Mouse (Mus musculus) neural tube, embryonic 13.5 days (tissue): Measurements from ENCODE around the gene Csf2rb2. TPM values are rescaled to one million over a fixed set of nuclear protein-coding genes. Genes with fewer than 3 reads are reported as not detected.
"Not testable (repeated sequence)": the region's sequence is repeated elsewhere in the genome, so short reads cannot be mapped to it uniquely, and the experiment has no call there.

ENCODE experiments used
- ATAC-seq: fragments of 200-750 bp; cut with Nextera tagmentation; 2 replicates; pipeline ENCODE4 v1.8.0; 2017; ENCODE audit warnings: low read depth, mild to moderate bottlenecking, moderate TSS enrichment, moderate library complexity
- H3K27ac ChIP-seq: fragments of 300-500 bp; sonication (generic); replicated peaks from 2 replicates; pipeline ENCODE4 v1.5.1; 2015; ENCODE audit warnings: moderate library complexity, mild to moderate bottlenecking, inconsistent platforms
- H3K27me3 ChIP-seq: fragments of 300-500 bp; sonication (generic); 2 replicates; pipeline ENCODE4 v1.6.1; 2015; ENCODE audit warnings: mild to moderate bottlenecking, inconsistent platforms
- H3K36me3 ChIP-seq: fragments of 300-500 bp; sonication (generic); 2 replicates; pipeline ENCODE4 v1.6.1; 2015; ENCODE audit warnings: mild to moderate bottlenecking, inconsistent platforms
- H3K4me1 ChIP-seq: fragments of 300-500 bp; sonication (generic); replicated peaks from 2 replicates; pipeline ENCODE4 v1.6.1; 2015; ENCODE audit warnings: inconsistent platforms
- H3K4me2 ChIP-seq: fragments of 300-500 bp; sonication (generic); 2 replicates; pipeline ENCODE4 v1.6.1; 2015; ENCODE audit warnings: inconsistent platforms, mild to moderate bottlenecking, moderate library complexity
- H3K4me3 ChIP-seq: fragments of 300-500 bp; sonication (generic); 2 replicates; pipeline ENCODE4 v1.5.1; 2015; ENCODE audit warnings: mild to moderate bottlenecking, inconsistent platforms
- H3K9ac ChIP-seq: fragments of 300-500 bp; sonication (generic); 2 replicates; pipeline ENCODE4 v1.6.1; 2015; ENCODE audit warnings: moderate library complexity, mild to moderate bottlenecking, inconsistent platforms
- H3K9me3 ChIP-seq: fragments of 300-500 bp; sonication (generic); 2 replicates; pipeline ENCODE4 v1.6.1; 2016; ENCODE audit warnings: inconsistent platforms
- WGBS: fragments of 180-500 bp; shearing (Covaris S2); methylation state at CpG from one replicate; pipeline ENCODE4 v1.1.7; 2015; 5-methylcytosine and 5-hydroxymethylcytosine counted together
- polyA plus RNA-seq: library from polyadenylated mRNA; unstranded; fragments of >200 nt; fragmentation: Nextera tagmentation; extraction: Ambion mirVana; gene quantifications from 2 replicates; pipeline ENCODE4 v1.2.1, GENCODE M21; 2015

The Csf2rb2 gene
- polyA plus RNA-seq = 0.13 and 0.54 TPM in 2 replicates

- no peaks in the 10 kb centered on the region for H3K36me3 ChIP-seq
- no peak for ATAC-seq
- WGBS = 87% methylated on average over 10 of the region's 10 CpGs
These were observed at the start of gene Csf2rb2 for GRCm38 (mm10) chr15:78305341-78305933. Csf2rb2 (minus strand) TSS chr15:78305721.

GRCm38 (mm10) chr15:78354958-78355357 is 49.4 kb upstream of the Csf2rb2 start:
- H3K9me3 ChIP-seq = no peaks in the 10 kb centered on the region
- H3K4me3 ChIP-seq = no peak overlapping the region
- ATAC-seq = no peak
- no peak overlapping the region for H3K27ac ChIP-seq
- no peak overlapping the region for H3K4me2 ChIP-seq
- no peaks in the 10 kb centered on the region for H3K36me3 ChIP-seq
- 0% methylated on average over 1 of the region's 1 CpGs for WGBS
- no peaks in the 10 kb centered on the region for H3K27me3 ChIP-seq
- H3K4me1 ChIP-seq = no peaks in the 10 kb centered on the region
- no peak overlapping the region for H3K9ac ChIP-seq

More at GRCm38 (mm10) chr15:78305341-78305933, at the start of gene Csf2rb2:
- H3K27me3 ChIP-seq = no peaks in the 10 kb centered on the region
- H3K4me3 ChIP-seq = no peak within 1 kb of the TSS
- no peak within 1 kb of the TSS for H3K4me2 ChIP-seq
- H3K27ac ChIP-seq = no peak within 1 kb of the TSS
- H3K9ac ChIP-seq = no peak within 1 kb of the TSS
- H3K4me1 ChIP-seq = no peaks in the 10 kb centered on the region
- no peaks in the 10 kb centered on the region for H3K9me3 ChIP-seq

GRCm38 (mm10) chr15:78351586-78352165 is 46.2 kb upstream of the Csf2rb2 start:
- Histone ChIP-seq H3K4me3 (no peak overlapping the region), H3K27ac (no peak overlapping the region), H3K27me3 (no peaks in the 10 kb centered on the region), H3K4me1 (no peaks in the 10 kb centered on the region), H3K36me3 (no peaks in the 10 kb centered on the region), H3K9ac (no peak overlapping the region), H3K9me3 (no peaks in the 10 kb centered on the region), H3K4me2 (no peak overlapping the region)
- WGBS = 65% methylated on average over 3 of the region's 3 CpGs
- no peak for ATAC-seq

GRCm38 (mm10) chr15:78344567-78344966 is 39.0 kb upstream of the Csf2rb2 start:
- Histone ChIP-seq H3K4me1 (no peaks in the 10 kb centered on the region), H3K27ac (no peak overlapping the region), H3K9ac (no peak overlapping the region), H3K4me3 (no peak overlapping the region), H3K4me2 (no peak overlapping the region), H3K27me3 (no peaks in the 10 kb centered on the region), H3K9me3 (no peaks in the 10 kb centered on the region), H3K36me3 (no peaks in the 10 kb centered on the region)
- no peak for ATAC-seq
- WGBS = 95% methylated on average over 3 of the region's 3 CpGs

- ATAC-seq = no peak
- H3K4me2 ChIP-seq = no peak overlapping the region
- no peaks in the 10 kb centered on the region for H3K4me1 ChIP-seq
- H3K27me3 ChIP-seq = no peaks in the 10 kb centered on the region
- H3K9ac ChIP-seq = no peak overlapping the region
- H3K4me3 ChIP-seq = no peak overlapping the region
- H3K27ac ChIP-seq = no peak overlapping the region
- 26% methylated on average over 1 of the region's 1 CpGs for WGBS
- no peaks in the 10 kb centered on the region for H3K9me3 ChIP-seq
- H3K36me3 ChIP-seq = no peaks in the 10 kb centered on the region
These were observed 38.2 kb upstream of the Csf2rb2 start for GRCm38 (mm10) chr15:78343683-78344082.

DNA sequence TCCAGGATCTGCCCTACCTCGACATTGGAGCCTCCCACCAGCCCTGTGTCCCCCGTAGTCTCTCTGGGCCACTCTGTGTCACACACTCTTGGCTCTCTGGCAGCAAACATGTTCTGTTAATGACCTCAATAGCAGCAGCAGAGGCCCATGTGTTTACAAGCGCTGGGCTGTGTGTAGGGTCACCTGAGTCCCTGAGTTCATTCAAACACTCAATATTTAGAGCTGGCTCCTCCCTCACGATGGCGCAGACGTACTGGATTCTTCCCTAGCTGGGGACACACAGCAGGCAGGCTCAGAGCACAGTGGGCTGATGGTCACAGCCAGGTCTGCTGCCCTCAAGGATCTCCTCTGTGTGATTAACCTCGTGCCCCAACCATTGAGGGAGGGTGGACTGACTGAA is 35.4 kb upstream of the Csf2rb2 start:
- not testable (repeated sequence) for H3K4me2 ChIP-seq, ATAC-seq, H3K4me3 ChIP-seq, H3K4me1 ChIP-seq, H3K27me3 ChIP-seq, H3K36me3 ChIP-seq, H3K9ac ChIP-seq, H3K9me3 ChIP-seq, H3K27ac ChIP-seq
- WGBS = 69% methylated on average over 7 of the region's 7 CpGs

DNA sequence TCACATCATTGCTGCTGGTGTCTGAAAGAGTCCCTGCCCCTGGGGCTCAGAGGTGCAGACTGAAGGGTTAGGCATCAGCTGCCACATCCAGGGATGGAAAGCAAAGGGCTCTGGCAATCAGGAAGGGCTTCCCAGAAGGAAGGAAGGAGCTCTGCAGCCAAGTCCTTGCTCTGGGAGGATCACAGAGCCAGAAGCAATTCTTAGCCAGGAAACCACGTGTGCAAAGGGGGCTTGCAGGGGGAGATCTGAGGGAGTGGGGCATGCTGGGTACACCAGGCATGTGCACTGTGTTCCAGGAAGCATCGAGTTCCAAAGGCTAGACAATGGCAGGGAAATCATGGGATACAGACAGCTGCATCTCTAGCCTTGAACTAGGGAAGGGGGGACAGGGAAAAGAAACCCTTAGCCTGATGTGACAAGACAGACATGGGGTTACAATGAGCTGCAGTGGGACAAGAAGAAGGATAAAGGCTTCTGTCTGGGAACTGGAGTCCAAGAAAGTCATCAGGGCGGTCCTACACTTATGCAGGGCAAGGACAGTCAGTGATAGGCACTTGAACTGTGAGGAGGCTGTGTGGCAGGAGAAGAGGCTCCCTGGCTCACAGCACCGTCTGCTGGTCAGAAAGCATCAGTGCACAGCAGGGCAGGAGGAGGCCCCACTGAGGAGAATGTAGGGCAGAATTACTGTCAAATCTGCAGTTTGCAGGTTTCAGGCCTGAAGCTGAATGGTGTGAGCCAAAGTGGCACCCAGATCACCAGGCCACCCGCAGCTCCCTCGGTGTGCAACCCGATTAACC is 34.3 kb upstream of the Csf2rb2 start:
- ATAC-seq, H3K4me3 ChIP-seq, H3K9ac ChIP-seq, H3K27me3 ChIP-seq, H3K36me3 ChIP-seq, H3K27ac ChIP-seq, H3K4me1 ChIP-seq, H3K4me2 ChIP-seq, H3K9me3 ChIP-seq: not testable (repeated sequence)
- 39% methylated on average over 7 of the region's 7 CpGs for WGBS

GRCm38 (mm10) chr15:78334380-78334779 is 28.9 kb upstream of the Csf2rb2 start:
- no peaks in the 10 kb centered on the region for H3K4me1 ChIP-seq
- H3K4me2 ChIP-seq = no peak overlapping the region
- H3K4me3 ChIP-seq = no peak overlapping the region
- H3K27me3 ChIP-seq = no peaks in the 10 kb centered on the region
- no peaks in the 10 kb centered on the region for H3K36me3 ChIP-seq
- H3K9me3 ChIP-seq = no peaks in the 10 kb centered on the region
- no peak for ATAC-seq
- no peak overlapping the region for H3K9ac ChIP-seq
- H3K27ac ChIP-seq = no peak overlapping the region
- WGBS = 95% methylated on average over 3 of the region's 3 CpGs

DNA sequence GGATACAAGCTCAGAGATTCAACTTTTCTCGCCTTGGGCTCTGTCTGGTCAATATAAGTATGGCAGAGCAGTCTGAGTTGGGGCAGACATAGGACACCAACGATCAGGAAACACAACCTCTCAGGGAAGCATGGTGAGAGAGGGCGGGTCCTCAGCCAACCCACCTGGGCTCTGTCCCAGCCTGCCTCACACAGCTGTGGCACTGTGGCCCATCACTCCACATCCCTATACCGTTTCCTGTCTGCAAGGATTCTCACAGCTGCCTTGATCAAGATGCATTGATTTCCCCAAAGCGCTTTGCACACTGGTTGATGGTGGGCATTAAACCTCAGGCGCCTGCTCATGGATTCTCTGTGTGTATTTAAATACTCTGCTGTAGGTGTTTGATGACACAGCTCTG is 27.5 kb upstream of the Csf2rb2 start:
- Histone ChIP-seq H3K4me3 (no peak overlapping the region), H3K27me3 (no peaks in the 10 kb centered on the region), H3K9me3 (no peaks in the 10 kb centered on the region), H3K27ac (no peak overlapping the region), H3K4me2 (no peak overlapping the region), H3K36me3 (no peaks in the 10 kb centered on the region), H3K4me1 (no peaks in the 10 kb centered on the region), H3K9ac (no peak overlapping the region)
- no peak for ATAC-seq
- 76% methylated on average over 6 of the region's 6 CpGs for WGBS

DNA sequence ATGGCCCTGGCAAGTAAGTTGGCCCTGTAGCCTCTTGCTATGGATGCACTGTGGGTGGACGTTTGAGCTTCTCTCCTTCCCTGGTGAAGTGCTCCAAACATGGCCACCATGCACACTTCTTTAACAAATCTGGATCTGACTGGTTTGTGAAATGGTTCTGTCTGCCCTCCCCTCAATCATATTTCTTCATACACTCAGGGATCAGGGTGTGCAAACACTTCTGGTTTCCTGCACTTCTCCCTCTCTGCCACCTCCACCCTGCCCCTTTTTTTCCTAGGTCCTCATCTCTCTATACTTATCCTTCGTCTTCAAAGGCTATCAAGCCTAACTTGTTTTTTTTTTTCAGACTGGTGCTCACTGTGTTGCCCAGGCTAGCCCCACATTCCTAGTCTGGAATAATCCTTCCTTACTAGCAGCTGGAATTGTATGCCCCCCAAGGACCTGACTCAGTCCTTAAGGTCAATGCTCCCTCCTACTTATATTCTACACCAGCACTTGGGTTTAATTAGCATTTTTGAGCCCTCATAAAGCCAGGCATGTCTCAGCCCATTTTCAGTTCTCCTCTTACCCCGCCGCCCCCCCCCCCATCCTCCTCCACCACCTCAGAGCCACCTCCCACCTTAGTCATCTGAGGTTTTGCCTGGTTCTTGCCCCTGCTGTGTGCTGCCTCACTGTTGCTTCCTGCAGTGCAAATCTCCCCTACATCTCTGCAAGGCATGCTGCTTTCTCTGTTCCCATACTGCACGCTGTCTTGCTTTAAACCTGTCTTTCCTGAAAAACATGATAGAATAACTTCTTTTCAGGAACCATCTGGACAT is 26.2 kb upstream of the Csf2rb2 start:
- no peak overlapping the region for H3K9ac ChIP-seq
- H3K36me3 ChIP-seq = no peaks in the 10 kb centered on the region
- no peaks in the 10 kb centered on the region for H3K27me3 ChIP-seq
- WGBS = 83% methylated on average over 5 of the region's 5 CpGs
- no peak overlapping the region for H3K27ac ChIP-seq
- no peak for ATAC-seq
- no peaks in the 10 kb centered on the region for H3K9me3 ChIP-seq
- no peaks in the 10 kb centered on the region for H3K4me1 ChIP-seq
- no peak overlapping the region for H3K4me2 ChIP-seq
- no peak overlapping the region for H3K4me3 ChIP-seq

DNA sequence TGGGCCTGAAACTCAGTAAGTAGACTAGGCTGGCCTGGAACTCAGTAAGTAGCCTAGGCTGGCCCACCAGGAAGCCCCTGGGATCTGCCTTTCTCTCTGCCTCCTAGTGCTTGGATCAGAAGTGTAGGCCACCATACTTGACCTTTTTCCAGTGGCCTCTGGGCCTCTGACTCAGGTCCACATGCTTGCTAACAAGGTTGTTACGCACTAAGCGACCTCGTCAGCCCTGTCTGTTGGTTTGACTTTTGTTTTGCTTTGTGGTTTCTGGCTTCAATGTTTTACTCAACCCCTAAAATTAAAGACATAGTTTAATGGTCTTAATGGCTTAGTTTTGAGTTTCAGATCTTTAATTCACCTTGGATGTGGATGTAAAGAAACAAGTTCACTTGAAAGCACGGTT is 25.2 kb upstream of the Csf2rb2 start:
- no peaks in the 10 kb centered on the region for H3K27me3 ChIP-seq
- no peak overlapping the region for H3K4me3 ChIP-seq
- H3K4me2 ChIP-seq = no peak overlapping the region
- no peak for ATAC-seq
- H3K4me1 ChIP-seq = no peaks in the 10 kb centered on the region
- no peaks in the 10 kb centered on the region for H3K9me3 ChIP-seq
- no peaks in the 10 kb centered on the region for H3K36me3 ChIP-seq
- H3K27ac ChIP-seq = no peak overlapping the region
- H3K9ac ChIP-seq = no peak overlapping the region
- 88% methylated on average over 4 of the region's 4 CpGs for WGBS

DNA sequence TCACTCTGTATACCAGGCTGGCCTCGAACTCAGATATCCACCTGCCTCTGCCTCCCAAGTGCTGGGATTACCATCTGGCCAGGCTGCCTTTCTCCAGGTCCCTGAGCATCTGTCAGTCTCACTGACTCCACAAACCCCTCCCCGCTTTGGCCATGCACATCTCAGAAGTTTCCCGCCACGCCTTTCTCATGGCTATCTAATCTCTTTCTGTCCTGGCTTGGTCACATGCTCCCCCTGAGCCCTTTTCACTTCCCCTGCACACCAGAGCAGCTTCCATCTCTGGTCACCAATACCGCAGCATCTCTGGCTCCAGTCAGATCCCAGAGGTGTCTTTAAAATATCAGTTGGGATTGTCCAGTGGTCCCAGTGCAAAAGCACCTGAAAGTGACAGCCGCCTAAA is 24.5 kb upstream of the Csf2rb2 start:
- not testable (repeated sequence) for H3K9ac ChIP-seq, H3K36me3 ChIP-seq, H3K27me3 ChIP-seq, H3K9me3 ChIP-seq, H3K4me1 ChIP-seq, H3K4me2 ChIP-seq, H3K27ac ChIP-seq, ATAC-seq, H3K4me3 ChIP-seq
- WGBS = 83% methylated on average over 6 of the region's 6 CpGs
